Mouse (Mus musculus): ENCODE data around the gene Gm17651.

Gene Gm17651

DNA sequence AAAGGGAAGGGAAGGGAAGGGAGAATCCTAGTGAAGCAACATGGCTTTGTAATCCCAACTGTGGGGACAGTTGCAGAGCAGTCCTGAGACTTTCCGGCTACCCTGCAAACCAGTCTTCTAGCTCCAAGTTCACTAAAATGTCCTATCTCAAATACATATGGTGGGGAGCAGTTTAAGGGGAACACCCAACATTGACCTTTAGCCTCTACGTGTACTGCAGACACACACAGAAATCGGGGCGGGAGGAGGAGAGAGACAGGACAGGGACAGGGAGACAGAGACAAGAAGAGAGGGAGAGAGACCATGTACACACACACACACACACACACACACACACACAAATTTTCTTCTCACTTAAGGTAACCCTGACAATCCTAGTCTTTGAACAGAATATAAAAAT, 44.6 kb downstream of the Gm17651 start:
- WGBS = 86% methylated on average over 4 of the region's 4 CpGs

DNA sequence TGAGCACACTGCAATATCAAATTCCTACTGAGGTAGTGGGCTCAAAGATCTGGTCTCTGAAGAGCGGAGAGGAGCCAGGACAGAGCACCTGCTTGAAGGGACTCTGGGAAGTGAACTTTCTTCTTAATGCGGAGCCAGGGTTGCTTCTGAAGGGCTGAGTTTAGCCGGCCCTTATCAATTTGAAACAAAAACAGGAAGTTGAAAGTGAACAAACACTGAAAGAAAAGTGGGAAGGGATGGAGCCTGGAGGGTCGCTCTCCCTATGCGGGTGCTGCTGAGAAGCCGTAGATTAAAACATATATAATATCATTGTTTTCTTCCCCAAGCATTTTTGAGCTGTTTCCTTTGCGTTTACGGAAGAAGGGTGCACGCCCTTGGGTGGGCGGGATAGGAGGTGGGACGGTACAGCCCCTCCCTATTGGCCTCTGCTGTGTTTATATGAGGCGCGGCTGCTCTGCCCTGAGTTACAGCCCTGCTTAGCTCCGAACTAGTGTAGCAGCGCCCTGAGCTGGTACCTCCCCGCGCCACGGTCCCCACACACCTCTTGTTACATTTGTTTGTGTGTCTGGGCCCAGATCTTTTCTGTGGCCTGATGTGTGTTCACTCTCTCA, 46.0 kb downstream of the Gm17651 start, which contains the start of gene Fmo5:
Gene Fmo5, plus strand, starts transcription at position 414 of the 611 bp plus-strand sequence.
- 26% methylated on average over 18 of the region's 18 CpGs for WGBS

DNA sequence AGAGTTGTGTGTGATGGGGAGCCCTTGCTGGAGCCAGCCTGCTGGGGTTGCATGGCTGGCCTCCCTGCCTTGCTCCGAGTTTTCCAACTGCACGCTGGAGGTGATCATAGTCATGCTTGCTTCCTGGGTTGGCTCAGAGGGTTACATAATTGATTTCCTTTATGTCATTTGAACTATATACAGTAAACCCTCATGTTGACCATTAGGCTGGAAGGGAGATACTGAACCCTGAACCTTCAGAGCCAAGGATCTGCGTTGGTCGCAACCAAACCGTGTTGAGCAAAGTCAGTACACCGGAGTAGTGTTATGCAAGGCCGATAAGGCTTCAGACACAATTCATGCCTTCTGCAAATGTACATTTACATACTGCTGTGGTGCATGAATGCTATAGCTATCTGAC, 46.6 kb downstream of the Gm17651 start:
- 82% methylated on average over 7 of the region's 7 CpGs for WGBS

DNA sequence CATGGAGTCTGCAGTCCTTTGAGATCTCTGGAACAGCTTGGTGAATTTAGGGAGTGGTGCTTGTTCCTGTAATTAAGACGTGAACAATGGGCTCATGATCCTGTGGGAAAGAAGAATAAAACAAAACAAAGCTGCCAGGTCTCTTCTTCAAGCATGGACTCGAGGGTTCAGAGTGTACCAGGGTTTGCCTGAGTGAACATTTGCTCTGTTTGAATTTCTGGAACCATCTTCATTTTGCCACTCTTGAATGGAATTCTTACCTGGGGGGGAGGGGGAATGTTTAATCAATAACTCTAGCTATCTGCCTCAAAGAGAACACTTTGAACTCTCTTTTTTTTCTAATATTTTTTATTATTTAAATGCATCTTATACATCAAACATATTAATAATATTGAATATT, 49.9 kb downstream of the Gm17651 start:
- 44% methylated on average over 2 of the region's 2 CpGs for WGBS

All from cerebral cortex, adult 2 months (tissue).